Mouse (Mus musculus) C2C12 (cell line): ENCODE results near the gene Rnpepl1. TPM values are rescaled to one million over a fixed set of nuclear protein-coding genes. Genes with fewer than 3 reads are reported as not detected.

ENCODE experiments used
- H3K27me3 ChIP-seq: one replicate; pipeline ENCODE4 v1.6.1; 2011; ENCODE audit not compliant: control insufficient read depth, insufficient read depth, insufficient read length
- H3K36me3 ChIP-seq: one replicate; pipeline ENCODE4 v1.6.1; 2011; ENCODE audit not compliant: control insufficient read depth, insufficient read depth
- H3K4me3 ChIP-seq: one replicate; pipeline ENCODE4 v1.5.1; 2011; ENCODE audit warnings: mild to moderate bottlenecking, control low read depth; ENCODE audit not compliant: poor library complexity, insufficient read depth, severe bottlenecking
- H3K79me2 ChIP-seq: one replicate; pipeline ENCODE4 v1.6.1; 2011; ENCODE audit not compliant: control insufficient read depth, insufficient read depth
- H3K79me3 ChIP-seq: one replicate; pipeline ENCODE4 v1.6.1; 2011; ENCODE audit warnings: low read depth, control low read depth
- H3ac ChIP-seq: one replicate; pipeline ENCODE3; 2011; ENCODE audit warnings: low read depth; ENCODE audit not compliant: control insufficient read depth, insufficient read length
- CEBPB ChIP-seq: IDR thresholded peaks from one replicate; pipeline ENCODE4 v1.6.1; 2011; ENCODE audit warnings: low read depth, mild to moderate bottlenecking, control low read depth, moderate library complexity
- CTCF ChIP-seq: IDR thresholded peaks from one replicate; pipeline ENCODE4 v1.5.1; 2011; ENCODE audit not compliant: control insufficient read depth, insufficient read depth, insufficient read length
- FOSL1 ChIP-seq: IDR thresholded peaks from one replicate; pipeline ENCODE4 v1.8.0; 2011; ENCODE audit warnings: mild to moderate bottlenecking, low read length; ENCODE audit not compliant: poor library complexity, insufficient read depth, severe bottlenecking
- MAX ChIP-seq: IDR thresholded peaks from one replicate; pipeline ENCODE4 v1.6.1; 2011; ENCODE audit warnings: mild to moderate bottlenecking, control low read depth
- MYOD1 ChIP-seq: IDR thresholded peaks from one replicate; pipeline ENCODE4 v1.6.1; 2011; ENCODE audit warnings: low read depth; ENCODE audit not compliant: control insufficient read depth, insufficient read length
- MYOG ChIP-seq: IDR thresholded peaks from one replicate; pipeline ENCODE4 v1.6.1; 2011; ENCODE audit not compliant: control insufficient read depth, insufficient read length; ENCODE audit errors: extremely low read depth
- USF1 ChIP-seq: IDR thresholded peaks from one replicate; pipeline ENCODE4 v1.6.1; 2011; ENCODE audit warnings: low read depth, mild to moderate bottlenecking, control low read depth, moderate library complexity
- polyA plus RNA-seq: library from polyadenylated mRNA; unstranded; fragments of >200 nt; fragmentation: generic; extraction: Trizol; gene quantifications from one replicate; pipeline ENCODE4 v1.2.1, GENCODE M21; 2012; ENCODE audit warnings: missing spikeins

The Rnpepl1 gene
- polyA plus RNA-seq, 1 experiment, result 29.9 TPM

GRCm38 (mm10) chr1:92935977-92936376 lies 25.4 kb downstream of the Rnpepl1 start:
- no peaks in the 10 kb centered on the region for H3K27me3 ChIP-seq
- H3K4me3 ChIP-seq, result no peak overlapping the region
- peaks cover 16% of the 10 kb centered on the region for H3K36me3 ChIP-seq
- peaks cover 5% of the 10 kb centered on the region for H3K79me3 ChIP-seq
- no peak overlapping the region for H3ac ChIP-seq
- TF ChIP-seq CTCF (no peak), MYOG (no peak), MYOD1 (no peak), FOSL1 (no peak), USF1 (no peak), CEBPB (no peak), MAX (no peak)
- H3K79me2 ChIP-seq, result peaks cover 19% of the 10 kb centered on the region

- H3K27me3 ChIP-seq, result no peaks in the 10 kb centered on the region
- H3K79me2 ChIP-seq, result peaks cover 19% of the 10 kb centered on the region
- H3K36me3 ChIP-seq, result peaks cover 17% of the 10 kb centered on the region
- H3K4me3 ChIP-seq, result no peak overlapping the region
- peaks cover 5% of the 10 kb centered on the region for H3K79me3 ChIP-seq
- no peak for TF ChIP-seq MYOD1
- no peak for TF ChIP-seq MYOG
- no peak for TF ChIP-seq CTCF
- no peak for TF ChIP-seq MAX
- TF ChIP-seq FOSL1, result no peak
- TF ChIP-seq CEBPB, result no peak
- no peak for TF ChIP-seq USF1
- no peak overlapping the region for H3ac ChIP-seq
These were observed 25.9 kb downstream of the Rnpepl1 start for GRCm38 (mm10) chr1:92936467-92936866.

- Histone ChIP-seq H3K4me3 (no peak overlapping the region), H3K79me2 (peaks cover 19% of the 10 kb centered on the region), H3K79me3 (peaks cover 5% of the 10 kb centered on the region), H3K36me3 (peaks cover 17% of the 10 kb centered on the region), H3ac (no peak overlapping the region), H3K27me3 (no peaks in the 10 kb centered on the region)
- TF ChIP-seq MYOG (no peak), CEBPB (no peak), MYOD1 (no peak), USF1 (no peak), CTCF (no peak), MAX (no peak), FOSL1 (no peak)
These were observed 27.2 kb downstream of the Rnpepl1 start for GRCm38 (mm10) chr1:92937797-92938196.

GRCm38 (mm10) chr1:92939746-92940145 lies 29.2 kb downstream of the Rnpepl1 start:
- H3K4me3 ChIP-seq, result no peak overlapping the region
- peaks cover 19% of the 10 kb centered on the region for H3K79me2 ChIP-seq
- H3K36me3 ChIP-seq, result peaks cover 17% of the 10 kb centered on the region
- H3K79me3 ChIP-seq, result peaks cover 5% of the 10 kb centered on the region
- H3K27me3 ChIP-seq, result no peaks in the 10 kb centered on the region
- TF ChIP-seq CTCF (no peak), MAX (no peak)
- H3ac ChIP-seq, result no peak overlapping the region

- TF ChIP-seq FOSL1, result no peak
- no peak for TF ChIP-seq CEBPB
- TF ChIP-seq MYOD1, result no peak
- no peak for TF ChIP-seq MAX
- no peak for TF ChIP-seq MYOG
- no peak for TF ChIP-seq USF1
- no peak for TF ChIP-seq CTCF
- H3K36me3 ChIP-seq, result peaks cover 17% of the 10 kb centered on the region
- no peaks in the 10 kb centered on the region for H3K79me2 ChIP-seq
- no peaks in the 10 kb centered on the region for H3K27me3 ChIP-seq
- H3K79me3 ChIP-seq, result no peaks in the 10 kb centered on the region
- H3K4me3 ChIP-seq, result no peak overlapping the region
- H3ac ChIP-seq, result no peak overlapping the region
These were observed 32.8 kb downstream of the Rnpepl1 start for GRCm38 (mm10) chr1:92943219-92943989.
